Mouse (Mus musculus): Measurements from ENCODE around the gene Fbxo48. TPM values are rescaled to one million over a fixed set of nuclear protein-coding genes. Genes with fewer than 3 reads are reported as not detected.

Gene Fbxo48
- 1 to 10 TPM in 1 of 2 experiments, under 1 TPM in 1; 0.42 to 1.3 TPM for polyA plus RNA-seq (2017; shearing (Covaris generic))

DNA sequence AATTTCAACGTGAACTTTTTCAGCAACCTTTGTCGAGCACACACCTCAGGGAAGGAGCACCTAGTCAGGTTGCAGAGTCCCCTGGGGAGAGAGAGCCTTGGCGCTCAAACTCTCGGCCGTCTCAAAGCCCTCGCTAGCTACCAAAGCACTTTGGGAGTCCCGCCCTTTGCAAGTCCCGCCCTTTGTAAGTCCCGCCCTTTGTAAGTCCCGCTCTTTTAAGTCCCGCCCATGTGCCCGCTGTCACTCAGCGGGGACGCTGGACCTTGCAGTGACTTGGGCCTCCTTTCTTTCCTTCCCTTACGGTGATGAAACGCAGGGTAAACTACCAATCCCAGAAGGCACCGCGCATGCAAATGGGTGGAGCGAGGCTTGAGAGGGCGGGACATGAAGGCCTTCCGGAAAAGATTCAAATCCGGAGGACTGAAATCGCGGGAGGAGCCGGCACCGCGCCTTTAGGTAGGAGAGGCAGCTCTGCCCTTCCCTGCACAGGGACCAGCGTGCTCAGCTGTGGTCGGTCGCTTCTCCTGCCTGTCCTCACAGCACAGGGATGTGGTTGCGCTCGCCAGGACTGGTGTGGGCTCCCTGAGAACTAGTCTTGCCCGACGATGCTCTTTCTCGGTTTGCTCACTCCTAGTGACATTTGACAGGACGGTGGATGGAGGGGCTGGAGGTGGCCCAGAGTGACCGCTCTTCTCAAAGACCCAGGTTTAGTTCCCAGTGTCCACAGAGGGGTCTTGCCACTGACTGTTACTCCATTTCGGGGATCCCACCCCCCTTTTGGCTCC, at the start of gene Fbxo48:
Gene Fbxo48 (plus strand): TSS at position 400 of the 785 bp plus-strand sequence.

Other genes starting within 250 kb of the Fbxo48 start
- under 1 TPM; 0.53 to 0.66 TPM for gene Egfr, start 199.2 kb upstream of the Fbxo48 start, polyA plus RNA-seq (2017; shearing (Covaris generic))
- 10 to 100 TPM; 13.7 to 16.8 TPM for gene Cnrip1, start 100.2 kb downstream of the Fbxo48 start, polyA plus RNA-seq (2017; shearing (Covaris generic))
- gene Plek, start 101.0 kb downstream of the Fbxo48 start, polyA plus RNA-seq (2017; shearing (Covaris generic)), result 1 to 10 TPM; 2.4 to 8.4 TPM
- gene Ppp3r1, start 207.9 kb downstream of the Fbxo48 start, polyA plus RNA-seq (2017; shearing (Covaris generic)), result 100 to 1,000 TPM in 1 of 2 experiments, 10 to 100 TPM in 1; 92.4 to 128 TPM
- gene Wdr92, start 230.7 kb downstream of the Fbxo48 start, polyA plus RNA-seq (2017; shearing (Covaris generic)), result 10 to 100 TPM; 24.1 to 29.9 TPM